Mouse (Mus musculus) hindbrain, embryonic 16.5 days (tissue): Measurements from ENCODE around the gene Pard3b. TPM values are rescaled to one million over a fixed set of nuclear protein-coding genes. Genes with fewer than 3 reads are reported as not detected.

Experiments used
- ATAC-seq: fragments of 200-750 bp; cut with Nextera tagmentation; 2 replicates; pipeline ENCODE4 v1.8.0; 2017; ENCODE audit warnings: moderate TSS enrichment, moderate library complexity
- H3K27ac ChIP-seq: fragments of 300-500 bp; sonication (generic); 2 replicates; pipeline ENCODE4 v1.5.1; 2014; ENCODE audit warnings: low read depth, mild to moderate bottlenecking, control low read depth, low read length, moderate library complexity
- H3K27me3 ChIP-seq: fragments of 300-500 bp; sonication (generic); replicated peaks from 2 replicates; pipeline ENCODE4 v1.6.1; 2014; ENCODE audit warnings: low read length; ENCODE audit not compliant: control insufficient read depth, insufficient read depth
- H3K36me3 ChIP-seq: fragments of 300-500 bp; sonication (generic); 2 replicates; pipeline ENCODE4 v1.6.1; 2014; ENCODE audit warnings: mild to moderate bottlenecking, low read length, moderate library complexity, mixed read lengths; ENCODE audit not compliant: control insufficient read depth, insufficient read depth
- H3K4me1 ChIP-seq: fragments of 300-500 bp; sonication (generic); 2 replicates; pipeline ENCODE4 v1.6.1; 2014; ENCODE audit warnings: low read depth, low read length; ENCODE audit not compliant: control insufficient read depth, insufficient read depth
- H3K4me2 ChIP-seq: fragments of 300-500 bp; sonication (generic); 2 replicates; pipeline ENCODE4 v1.6.1; 2014; ENCODE audit warnings: mild to moderate bottlenecking, low read length, control low read depth, moderate library complexity
- H3K4me3 ChIP-seq: fragments of 300-500 bp; sonication (generic); 2 replicates; pipeline ENCODE4 v1.5.1; 2014; ENCODE audit warnings: mild to moderate bottlenecking, low read length, control low read depth, moderate library complexity
- H3K9ac ChIP-seq: fragments of 300-500 bp; sonication (generic); 2 replicates; pipeline ENCODE4 v1.6.1; 2014; ENCODE audit warnings: low read depth, mild to moderate bottlenecking, control low read depth, low read length, moderate library complexity
- H3K9me3 ChIP-seq: fragments of 300-500 bp; sonication (generic); 2 replicates; pipeline ENCODE4 v1.6.1; 2014; ENCODE audit warnings: mild to moderate bottlenecking, low read length, moderate library complexity; ENCODE audit not compliant: control insufficient read depth
- WGBS: fragments of 180-500 bp; shearing (Covaris S2); extraction: QIAGEN DNeasy Blood & Tissue Kit; methylation state at CpG from one replicate; pipeline ENCODE4 v1.1.7; 2014; 5-methylcytosine and 5-hydroxymethylcytosine counted together
- polyA plus RNA-seq: library from polyadenylated mRNA; unstranded; fragments of >200 nt; fragmentation: Nextera tagmentation; extraction: Ambion mirVana; gene quantifications from 2 replicates; pipeline ENCODE4 v1.2.1, GENCODE M21; 2015

Pard3b gene
- polyA plus RNA-seq, 1 experiment from 2014 or later, result 8.9 TPM

- H3K36me3 ChIP-seq, result no peaks in the 10 kb centered on the region
- H3K27me3 ChIP-seq, result no peaks in the 10 kb centered on the region
- H3K9me3 ChIP-seq, result no peaks in the 10 kb centered on the region
- ATAC-seq, result no peak
- H3K4me3 ChIP-seq, result no peak overlapping the region
- H3K4me1 ChIP-seq, result no peaks in the 10 kb centered on the region; the same call in none of the 2 replicates
- no peak overlapping the region for H3K9ac ChIP-seq
- WGBS, result 24% methylated on average over 5 of the region's 5 CpGs
- no peak overlapping the region for H3K27ac ChIP-seq
- no peak overlapping the region for H3K4me2 ChIP-seq
Measured at GRCm38 (mm10) chr1:62648591-62648990, 1010.0 kb downstream of the Pard3b start.

DNA sequence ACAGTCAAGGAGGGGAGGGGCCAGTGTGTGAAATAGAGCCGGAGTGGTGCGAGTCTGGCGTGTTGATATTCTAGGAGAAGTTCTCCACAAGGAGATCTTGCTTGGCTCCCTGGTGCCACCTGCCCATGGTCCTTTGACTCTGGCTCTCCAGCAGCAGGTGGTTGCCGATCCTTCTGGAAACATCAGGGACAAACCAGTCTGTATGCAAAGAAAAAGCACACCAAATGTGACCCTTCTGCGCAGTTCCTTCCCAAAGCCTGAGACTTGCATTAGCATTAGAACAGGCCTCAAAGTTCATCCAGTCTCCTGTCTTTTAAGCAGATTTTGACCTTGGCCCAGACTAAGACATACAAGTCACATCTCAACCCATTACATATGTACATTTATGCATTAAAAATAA is 1011.9 kb downstream of the Pard3b start:
- Histone ChIP-seq H3K27ac (no peak overlapping the region), H3K4me3 (no peak overlapping the region), H3K9ac (no peak overlapping the region), H3K36me3 (no peaks in the 10 kb centered on the region), H3K9me3 (no peaks in the 10 kb centered on the region), H3K27me3 (no peaks in the 10 kb centered on the region), H3K4me1 (no peaks in the 10 kb centered on the region; the same call in none of the 2 replicates), H3K4me2 (no peak overlapping the region)
- no peak for ATAC-seq
- WGBS, result 91% methylated on average over 5 of the region's 5 CpGs

GRCm38 (mm10) chr1:62654436-62654835 is 1015.8 kb downstream of the Pard3b start:
- Histone ChIP-seq H3K4me2 (no peak overlapping the region), H3K36me3 (no peaks in the 10 kb centered on the region), H3K4me3 (no peak overlapping the region), H3K4me1 (no peaks in the 10 kb centered on the region), H3K27ac (no peak overlapping the region), H3K9ac (no peak overlapping the region), H3K27me3 (no peaks in the 10 kb centered on the region), H3K9me3 (no peaks in the 10 kb centered on the region)
- WGBS, result 63% methylated on average over 6 of the region's 6 CpGs
- no peak for ATAC-seq

DNA sequence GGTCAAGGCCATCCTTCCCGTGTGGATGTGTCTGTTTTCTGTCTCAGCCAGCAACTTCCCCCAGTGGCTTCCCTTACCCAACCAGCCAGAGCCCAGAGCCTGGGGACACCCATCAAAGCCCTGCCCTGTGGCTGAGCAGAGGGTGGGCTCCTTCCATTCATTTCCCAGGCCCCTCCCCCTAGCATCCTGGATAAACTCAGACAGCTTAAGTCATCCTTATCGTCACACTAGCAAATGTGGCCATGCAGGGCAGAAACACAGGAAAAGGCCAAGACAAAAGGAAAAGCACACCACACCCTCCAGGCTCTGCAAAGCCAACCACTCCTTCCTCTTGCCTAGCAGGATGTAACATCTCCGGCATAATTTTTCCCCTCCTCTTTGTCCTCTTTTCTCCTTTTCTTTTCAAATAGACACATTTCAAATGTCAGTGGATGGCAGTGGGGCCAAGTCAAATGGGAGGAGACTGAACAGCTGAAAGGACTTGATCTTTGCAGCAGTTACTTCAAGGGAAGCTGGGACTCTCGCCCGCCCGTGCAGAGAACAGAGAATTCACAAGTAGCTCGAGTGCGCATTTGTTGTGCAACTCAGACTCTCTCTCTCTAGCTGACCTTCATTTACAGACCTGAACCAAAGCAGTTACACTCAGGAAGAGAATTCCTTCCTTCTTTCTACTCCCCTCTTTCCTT is 1026.5 kb downstream of the Pard3b start:
- Histone ChIP-seq H3K4me1 (no peaks in the 10 kb centered on the region), H3K27ac (peak overlapping the region; percentile 54), H3K4me3 (no peak overlapping the region), H3K4me2 (no peak overlapping the region), H3K36me3 (no peaks in the 10 kb centered on the region), H3K27me3 (no peaks in the 10 kb centered on the region), H3K9ac (no peak overlapping the region), H3K9me3 (no peaks in the 10 kb centered on the region)
- WGBS, result 33% methylated on average over 8 of the region's 8 CpGs
- ATAC-seq, result peak; percentile 93

DNA sequence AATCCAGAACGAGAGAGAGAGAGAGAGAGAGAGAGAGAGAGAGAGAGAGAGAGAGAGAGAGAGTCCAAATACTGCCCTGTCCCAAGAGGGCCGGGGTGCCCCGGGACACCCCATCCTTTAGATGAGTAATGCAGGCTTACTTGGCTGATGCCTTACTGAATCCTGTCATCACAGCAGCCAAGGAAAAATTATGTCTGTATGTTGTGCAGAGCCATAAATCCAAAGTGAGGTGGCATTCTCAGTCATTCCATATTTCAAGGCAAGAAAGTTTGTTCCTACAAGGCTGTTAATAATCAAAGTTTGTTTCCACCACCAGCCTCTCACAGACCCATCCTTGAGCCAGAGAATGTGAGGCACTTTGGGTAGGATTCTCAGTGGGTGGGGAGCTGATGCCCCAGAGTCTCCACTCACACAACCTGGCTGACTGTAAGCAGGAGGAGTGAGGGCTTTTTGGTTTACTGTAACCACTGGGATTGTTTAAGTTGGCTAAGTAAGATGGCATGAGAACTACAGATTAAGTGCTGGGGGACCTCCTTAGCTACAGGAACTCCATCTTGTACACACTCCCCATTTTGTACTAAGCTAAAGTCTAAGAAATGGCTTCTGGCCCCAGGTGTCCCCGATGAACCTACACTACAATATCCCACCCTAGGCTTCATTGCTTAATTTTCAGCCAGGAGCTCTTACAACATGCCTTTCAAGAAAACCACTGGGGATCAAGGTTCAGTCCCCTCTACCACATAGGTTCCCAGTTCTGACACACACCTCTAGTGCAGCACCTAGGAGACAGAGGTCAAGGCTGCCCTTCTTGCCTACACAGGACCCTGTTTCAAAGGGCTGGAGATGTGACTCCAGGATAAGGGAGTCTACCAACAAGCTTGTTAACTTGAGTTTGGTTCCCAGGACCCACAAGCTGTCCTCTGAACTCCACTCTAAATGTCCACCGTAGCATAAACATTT is 1027.4 kb downstream of the Pard3b start:
- Histone ChIP-seq H3K4me2 (no peak overlapping the region), H3K4me1 (no peaks in the 10 kb centered on the region), H3K4me3 (no peak overlapping the region), H3K9ac (no peak overlapping the region), H3K27me3 (no peaks in the 10 kb centered on the region), H3K9me3 (no peaks in the 10 kb centered on the region), H3K36me3 (no peaks in the 10 kb centered on the region), H3K27ac (peak overlapping the region; percentile 54)
- 87% methylated on average over 5 of the region's 5 CpGs for WGBS
- no peak for ATAC-seq

GRCm38 (mm10) chr1:62666780-62667179 is 1028.2 kb downstream of the Pard3b start:
- H3K4me3 ChIP-seq, result no peak overlapping the region
- ATAC-seq, result no peak

GRCm38 (mm10) chr1:62678611-62679344 is 1040.2 kb downstream of the Pard3b start:
- H3K4me2 ChIP-seq, result no peak overlapping the region
- H3K27ac ChIP-seq, result no peak overlapping the region
- H3K27me3 ChIP-seq, result no peaks in the 10 kb centered on the region
- H3K36me3 ChIP-seq, result no peaks in the 10 kb centered on the region
- WGBS, result 38% methylated on average over 4 of the region's 4 CpGs
- no peak overlapping the region for H3K9ac ChIP-seq
- no peak for ATAC-seq
- peaks cover 4% of the 10 kb centered on the region for H3K9me3 ChIP-seq
- no peak overlapping the region for H3K4me3 ChIP-seq
- H3K4me1 ChIP-seq, result peaks cover 8% of the 10 kb centered on the region

More at GRCm38 (mm10) chr1:62666780-62667179, 1028.2 kb downstream of the Pard3b start:
- Histone ChIP-seq H3K4me1 (no peaks in the 10 kb centered on the region), H3K27ac (no peak overlapping the region), H3K36me3 (no peaks in the 10 kb centered on the region), H3K27me3 (no peaks in the 10 kb centered on the region), H3K4me2 (no peak overlapping the region), H3K9ac (no peak overlapping the region), H3K9me3 (no peaks in the 10 kb centered on the region)
- 84% methylated on average over 5 of the region's 5 CpGs for WGBS

DNA sequence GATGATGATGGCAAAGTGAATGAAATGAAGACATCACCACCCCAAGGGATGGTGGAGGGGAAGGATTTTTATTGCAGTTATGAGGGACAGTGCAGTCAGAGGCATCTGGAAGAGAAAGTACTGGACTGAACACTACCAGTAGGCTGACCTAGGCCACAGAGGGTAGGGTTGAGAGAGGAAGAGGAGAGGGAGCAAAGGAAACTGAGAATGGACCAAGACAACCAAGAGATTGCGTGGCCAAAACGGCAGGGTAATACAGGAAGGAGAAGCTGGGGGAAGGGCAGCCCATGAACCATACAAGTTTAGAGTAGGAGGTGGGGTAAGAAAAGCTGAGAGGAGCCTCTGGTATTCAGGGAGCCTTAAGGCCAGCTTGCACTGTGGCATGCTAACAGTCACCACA is 1040.8 kb downstream of the Pard3b start:
- Histone ChIP-seq H3K9me3 (peaks cover 4% of the 10 kb centered on the region), H3K4me1 (peaks cover 8% of the 10 kb centered on the region), H3K27me3 (no peaks in the 10 kb centered on the region), H3K4me3 (no peak overlapping the region), H3K9ac (no peak overlapping the region), H3K4me2 (no peak overlapping the region), H3K36me3 (no peaks in the 10 kb centered on the region), H3K27ac (no peak overlapping the region)
- 94% methylated on average over 2 of the region's 2 CpGs for WGBS
- ATAC-seq, result no peak
